Mouse (Mus musculus) left cerebral cortex, adult 18-20 months (tissue): ENCODE results near the gene Ifnar1. TPM values are rescaled to one million over a fixed set of nuclear protein-coding genes. Genes with fewer than 3 reads are reported as not detected.

Source experiments
- microRNA-seq, 2 experiments: library from miRNA; unstranded; fragments of <30 nt; microRNA quantifications; one replicate each; pipeline ENCODE4 v1.2.0; 2021
- total RNA-seq, 2 experiments: library from RNA; stranded (reverse); gene quantifications; 2 replicates each; pipeline ENCODE4 v1.2.3; 2021

Ifnar1 gene
- total RNA-seq, 2 experiments from 2014 or later: 41.7 to 53.2 TPM

Small RNA genes within 50 kb of the gene (microRNA-seq; reads per million reads assigned to microRNA genes)
- gene Mir6367: 0 reads per million in 2 experiments

Other genes starting within 250 kb of the Ifnar1 start
- 10 to 100 TPM; 67.3 to 77.0 TPM for gene Olig1, start 215.5 kb upstream of the Ifnar1 start, total RNA-seq
- 10 to 100 TPM; 21.0 to 23.7 TPM for gene Ifnar2, start 112.5 kb upstream of the Ifnar1 start, total RNA-seq
- gene Gm21970, start 93.5 kb upstream of the Ifnar1 start, total RNA-seq: not detected
- 1 to 10 TPM; 9.8 to 9.9 TPM for gene Il10rb, start 79.1 kb upstream of the Ifnar1 start, total RNA-seq
- gene Ifngr2, start 61.8 kb downstream of the Ifnar1 start, total RNA-seq: 10 to 100 TPM; 31.3 to 41.2 TPM
- 10 to 100 TPM; 87.7 to 92.8 TPM for gene Tmem50b, start 112.6 kb downstream of the Ifnar1 start, total RNA-seq
- gene Dnajc28, start 133.8 kb downstream of the Ifnar1 start, total RNA-seq: 1 to 10 TPM; 8.3 to 8.6 TPM
- gene Gart, start 161.7 kb downstream of the Ifnar1 start, total RNA-seq: 10 to 100 TPM; 53.0 TPM
- gene Son, start 162.3 kb downstream of the Ifnar1 start, total RNA-seq: 100 to 1,000 TPM; 202 to 210 TPM
- 10 to 100 TPM; 20.1 to 20.5 TPM for gene Donson, start 203.5 kb downstream of the Ifnar1 start, total RNA-seq
- gene Cryzl1, start 243.7 kb downstream of the Ifnar1 start, total RNA-seq: 100 to 1,000 TPM; 106 to 110 TPM
- 100 to 1,000 TPM; 127 to 135 TPM for gene Itsn1, start 244.0 kb downstream of the Ifnar1 start, total RNA-seq